Mouse (Mus musculus) layer of hippocampus, adult 9-11 months (tissue): ENCODE measurements around the gene Siva1.
A peak's percentile ranks its signal among the peaks of the same experiment; 100 is the strongest.

Experiments used
- DNase-seq: peaks from one replicate; pipeline ENCODE4 v3.0.0; 2022

The Siva1 gene

DNA sequence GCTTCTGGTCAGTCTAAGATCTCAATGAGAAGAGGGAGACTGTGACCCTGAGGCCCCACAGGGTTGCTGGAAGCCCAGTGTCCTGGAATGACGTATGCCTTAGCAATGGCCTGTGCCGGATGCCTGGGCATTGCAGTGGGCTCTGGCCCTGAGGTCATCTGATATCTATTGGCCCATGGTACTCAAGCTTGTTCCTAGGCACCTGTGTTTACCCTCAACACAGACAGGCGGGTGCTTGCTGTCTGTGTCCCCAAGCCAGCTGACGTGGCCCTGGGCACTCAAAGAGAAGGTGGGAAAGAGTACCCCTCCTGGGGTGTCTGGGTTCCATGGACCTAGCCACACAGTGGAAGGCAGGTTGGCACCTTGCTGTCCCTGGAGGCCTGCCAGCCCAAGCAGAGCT is 18.8 kb upstream of the Siva1 start:
- no peak for DNase-seq

DNA sequence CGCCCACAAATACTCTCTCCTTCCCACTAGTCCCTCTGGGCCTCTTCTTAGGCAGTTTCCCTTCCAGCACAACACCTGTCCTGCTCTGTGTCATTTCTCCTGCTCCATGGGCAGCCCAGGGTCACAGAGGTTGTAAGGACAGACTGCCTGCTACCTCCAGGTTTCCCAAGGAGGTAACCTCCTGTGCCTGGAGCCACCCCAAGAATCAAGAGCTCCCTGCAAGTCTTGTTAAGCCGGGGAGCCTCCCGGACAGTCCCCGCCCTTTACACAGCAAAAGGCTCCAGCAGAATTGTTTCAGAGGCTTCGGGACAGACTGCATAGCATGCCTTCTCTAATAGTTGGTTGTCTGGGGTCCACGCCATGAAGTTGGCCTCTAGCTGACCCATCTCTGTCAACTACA is 18.0 kb upstream of the Siva1 start:
- DNase-seq = no peak

DNA sequence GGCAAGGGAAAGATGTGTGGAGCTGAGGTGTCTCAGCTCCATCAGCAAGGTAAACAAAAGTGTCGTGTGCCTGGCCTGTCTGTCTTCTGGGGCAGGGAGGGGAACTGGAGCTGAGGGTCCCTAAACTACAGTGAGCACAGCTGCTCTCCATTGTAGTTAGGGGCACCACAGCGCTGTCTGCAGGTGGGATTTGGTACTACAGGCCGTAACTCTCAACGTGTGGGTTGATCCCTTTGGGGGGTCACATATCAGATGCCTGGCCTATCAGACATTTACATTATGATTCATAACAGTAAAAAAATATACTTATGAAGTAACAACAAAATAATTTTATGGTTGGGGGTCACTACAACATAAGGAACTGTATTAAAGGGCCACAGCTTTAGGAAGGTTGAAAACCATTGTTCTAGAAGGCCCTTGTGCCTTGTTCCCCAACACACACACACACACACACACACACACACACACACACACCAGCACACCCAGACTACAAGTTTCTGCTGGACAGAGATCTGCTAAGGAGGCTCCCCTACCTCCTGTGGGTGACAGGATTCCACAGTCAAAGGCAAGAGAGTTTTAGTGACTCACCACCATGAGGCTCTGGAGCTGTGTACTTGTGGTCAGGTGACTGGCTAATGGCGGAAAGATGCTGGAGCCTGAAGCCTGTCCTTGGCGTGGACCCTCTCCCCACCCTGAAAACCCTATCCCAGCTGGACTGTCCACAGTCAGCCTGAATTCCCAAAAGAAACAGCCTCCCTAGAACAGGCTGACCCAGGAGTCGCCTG is 17.2 kb upstream of the Siva1 start:
- no peak for DNase-seq

DNA sequence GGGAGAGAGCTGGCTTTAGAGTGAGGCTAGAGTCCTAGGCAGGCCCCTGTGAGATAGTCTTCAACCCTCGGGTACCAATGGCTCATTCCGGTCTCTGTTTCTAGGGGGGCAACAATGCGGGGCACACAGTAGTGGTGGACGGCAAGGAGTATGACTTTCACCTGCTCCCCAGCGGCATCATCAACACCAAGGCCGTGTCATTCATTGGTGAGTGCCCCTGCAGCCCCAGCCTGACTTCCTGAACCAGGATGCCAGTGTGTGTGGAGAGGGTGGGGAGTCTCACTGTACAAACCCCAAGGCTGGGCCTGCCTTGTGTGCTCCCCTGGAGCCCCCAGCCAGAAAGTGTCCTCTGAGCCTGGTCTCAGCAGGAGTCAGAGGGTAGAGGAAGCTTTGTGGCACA is 16.3 kb upstream of the Siva1 start:
- DNase-seq = no peak

DNA sequence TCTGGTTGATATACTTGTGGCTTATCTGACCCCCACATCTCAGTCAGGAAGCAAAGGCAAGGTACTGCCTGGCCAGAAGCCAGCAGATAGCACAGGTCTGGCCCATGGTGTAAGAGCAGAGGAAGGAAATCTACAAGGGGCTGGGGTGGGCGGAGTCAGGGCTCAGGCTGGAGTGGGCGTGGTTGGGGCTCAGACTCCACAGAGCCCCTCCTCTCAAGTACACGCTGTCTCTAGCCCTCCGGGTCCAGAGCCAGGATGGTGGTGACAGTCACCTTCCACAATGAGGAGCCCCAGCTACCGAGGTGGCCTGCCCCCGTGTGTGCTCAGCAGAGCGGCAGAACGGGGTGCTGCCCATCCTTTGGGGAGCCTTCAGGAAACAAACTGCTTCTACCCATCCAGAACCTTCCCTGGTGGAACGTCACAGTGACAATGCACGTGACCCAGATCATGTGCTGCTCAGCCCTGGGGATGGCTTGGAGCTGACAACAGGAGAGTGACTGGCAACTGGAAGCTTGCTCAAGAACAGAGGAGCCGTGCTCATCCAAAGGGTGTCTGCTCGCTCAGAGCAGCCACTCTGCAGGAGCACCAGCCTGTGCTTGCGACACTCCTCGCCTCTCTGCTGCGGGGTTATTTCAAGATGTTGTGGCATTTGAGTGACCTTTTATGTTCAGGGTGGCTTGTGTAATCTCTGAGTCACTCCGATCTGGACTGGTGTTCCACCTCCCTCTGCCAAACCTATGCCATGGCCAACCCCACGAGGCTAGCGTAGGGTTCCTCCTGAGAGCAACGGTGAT is 15.4 kb upstream of the Siva1 start:
- DNase-seq = peak; percentile 86

DNA sequence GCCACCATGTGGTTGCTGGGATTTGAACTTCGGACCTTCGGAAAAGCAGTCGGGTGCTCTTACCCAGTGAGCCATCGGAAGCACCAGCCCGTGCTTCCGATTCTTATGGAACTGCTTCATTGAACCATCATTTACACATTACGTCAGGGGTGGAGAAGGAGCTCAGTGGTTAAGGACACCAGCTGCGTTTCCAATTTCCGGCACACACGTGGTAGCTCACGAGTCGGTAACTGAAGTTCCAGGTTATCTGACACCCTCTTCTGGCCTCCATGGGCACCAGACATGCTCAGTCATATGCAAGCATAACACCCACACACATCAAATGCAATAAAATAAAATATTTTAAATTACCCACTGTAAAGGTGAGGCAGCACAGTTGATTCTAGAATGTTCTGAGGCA is 14.4 kb upstream of the Siva1 start:
- no peak for DNase-seq

DNA sequence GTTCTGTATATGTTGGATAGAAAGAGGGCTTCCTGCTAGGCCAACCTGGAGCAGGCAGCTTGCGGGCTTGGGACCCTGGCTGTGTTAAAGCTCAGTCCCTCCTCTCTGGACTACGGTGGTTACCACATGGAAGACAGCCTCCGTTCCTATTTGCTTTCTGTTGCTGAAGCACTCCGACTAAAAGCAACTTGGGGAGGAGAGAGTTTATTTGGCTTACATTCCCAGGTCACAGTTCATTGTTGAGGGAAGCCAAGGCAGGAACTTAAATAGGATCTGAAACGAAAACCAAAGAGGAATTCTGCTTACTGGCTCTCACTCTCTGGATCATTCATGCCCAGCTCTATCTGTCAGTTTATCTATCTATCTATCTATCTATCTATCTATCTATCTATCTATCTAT is 13.7 kb upstream of the Siva1 start:
- DNase-seq = no peak

DNA sequence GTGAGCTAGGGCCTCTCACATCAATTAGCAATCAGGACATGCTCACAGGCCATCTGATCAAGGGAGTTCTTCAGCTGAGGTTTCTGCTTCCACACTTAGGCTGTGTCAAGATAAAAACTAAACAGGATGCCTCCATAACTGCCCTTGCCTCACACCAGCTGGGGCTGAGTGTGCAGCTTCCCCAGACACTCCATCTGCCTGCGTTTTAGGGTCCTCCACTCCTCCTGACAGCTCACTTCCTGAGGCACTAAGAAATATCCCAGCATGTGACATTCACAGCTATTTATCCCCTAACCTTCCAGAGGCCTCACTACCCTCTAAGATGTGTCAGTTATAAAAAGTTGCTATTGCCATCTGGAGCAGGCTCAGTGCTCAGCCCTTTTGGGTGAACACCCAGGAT is 13.0 kb upstream of the Siva1 start:
- no peak for DNase-seq

DNA sequence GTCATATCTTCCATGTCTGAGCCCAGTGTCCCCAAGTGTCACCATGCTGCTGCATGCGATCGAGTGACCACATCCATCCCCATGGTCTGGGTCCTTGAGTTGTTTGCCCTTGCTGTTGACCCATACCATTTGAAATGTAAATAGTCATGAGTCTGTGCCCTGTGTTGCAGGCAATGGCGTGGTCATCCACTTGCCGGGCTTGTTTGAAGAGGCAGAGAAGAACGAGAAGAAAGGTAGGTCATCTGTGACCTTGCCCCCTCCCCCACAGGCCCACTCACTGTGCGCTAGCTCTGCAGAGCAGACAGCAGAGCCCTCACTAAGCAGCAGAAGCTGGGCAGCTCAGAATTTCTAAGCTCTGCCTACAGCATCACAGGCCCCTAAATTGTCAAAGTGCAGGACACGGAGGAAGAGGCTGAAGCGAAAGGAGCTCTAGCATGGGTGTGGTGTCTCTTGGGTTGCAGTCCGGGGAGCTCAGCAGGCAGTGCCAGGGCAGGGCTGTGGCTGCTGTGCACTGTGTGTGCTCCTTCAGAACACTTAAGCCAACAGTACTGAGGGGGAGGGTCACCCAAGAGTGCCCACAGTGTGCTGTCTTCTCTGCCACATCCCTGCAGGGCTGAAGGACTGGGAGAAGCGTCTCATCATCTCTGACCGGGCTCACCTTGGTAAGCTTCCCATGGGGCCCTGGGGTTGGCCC is 12.2 kb upstream of the Siva1 start:
- DNase-seq = no peak

DNA sequence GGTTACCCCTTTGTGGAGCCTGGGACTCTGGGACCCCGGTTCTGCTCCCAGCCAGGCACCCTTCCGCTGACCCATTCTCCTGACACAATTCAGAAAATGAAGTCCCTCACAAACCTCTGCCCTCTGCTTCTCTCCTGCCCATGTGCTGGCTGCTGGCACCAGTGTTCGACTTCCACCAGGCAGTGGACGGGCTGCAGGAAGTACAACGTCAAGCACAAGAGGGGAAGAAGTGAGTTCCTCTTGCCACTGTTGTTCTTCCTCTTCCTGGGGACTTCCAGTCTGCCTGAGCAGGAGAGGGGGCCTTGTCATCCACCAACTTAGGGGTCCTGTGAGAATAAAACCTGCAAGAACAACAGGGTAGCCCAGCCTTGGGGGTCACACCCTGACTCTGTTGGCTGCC is 11.6 kb upstream of the Siva1 start:
- DNase-seq = no peak

DNA sequence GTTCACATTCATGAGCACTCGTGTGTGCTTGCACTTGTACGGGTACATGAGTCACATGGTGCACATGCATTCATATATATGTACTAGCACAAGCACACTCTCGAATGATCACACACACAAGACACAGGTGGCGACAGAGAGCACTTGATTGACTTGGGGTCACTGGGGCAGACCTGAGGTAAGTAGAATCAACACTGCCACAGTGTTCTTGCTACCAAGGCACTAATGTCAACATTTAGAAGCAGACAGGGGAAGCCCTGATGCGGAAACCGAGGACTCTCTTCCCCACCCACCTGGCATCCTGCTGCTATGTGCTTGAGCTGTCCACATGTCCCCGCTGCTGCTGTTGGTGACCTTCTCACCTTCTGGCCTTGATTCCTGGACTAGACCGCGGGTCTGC is 10.8 kb upstream of the Siva1 start:
- DNase-seq = no peak

DNA sequence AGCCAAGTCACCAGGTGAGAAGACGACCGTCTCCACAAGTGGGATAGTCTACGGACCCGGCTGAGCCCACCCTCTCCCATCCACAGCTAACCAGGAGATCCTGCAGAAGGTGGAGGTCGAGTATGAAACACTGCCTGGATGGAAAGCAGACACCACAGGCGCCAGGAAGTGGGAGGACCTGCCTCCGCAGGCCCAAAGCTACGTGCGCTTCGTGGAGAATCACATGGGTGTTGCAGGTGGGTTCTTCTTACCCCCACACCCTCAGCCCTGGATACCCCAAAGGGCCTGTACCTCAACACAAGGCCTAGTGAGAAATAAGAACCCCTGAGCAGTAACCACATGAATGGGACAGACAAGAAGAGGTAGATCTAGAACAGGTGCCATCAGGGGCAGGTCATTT is 5.0 kb upstream of the Siva1 start:
- no peak for DNase-seq

DNA sequence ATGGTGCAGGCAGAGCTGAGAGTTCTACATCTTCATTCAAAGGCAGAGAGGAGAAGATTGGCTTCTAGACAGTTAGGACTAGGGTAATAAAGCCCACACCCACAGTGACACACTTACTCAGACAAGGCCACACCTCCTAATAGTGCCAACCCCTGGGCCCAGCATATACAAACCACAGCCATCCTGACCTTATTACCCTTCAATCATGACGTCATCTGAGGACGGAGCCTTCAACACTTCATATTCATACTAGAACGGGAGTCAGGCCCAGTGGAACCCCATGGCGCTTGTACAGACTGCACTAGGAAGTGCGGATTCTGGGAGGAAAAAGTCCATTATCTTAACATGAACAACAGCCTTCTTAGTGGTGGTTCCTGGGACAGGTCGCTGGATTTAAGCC is 1.4 kb upstream of the Siva1 start:
- no peak for DNase-seq

DNA sequence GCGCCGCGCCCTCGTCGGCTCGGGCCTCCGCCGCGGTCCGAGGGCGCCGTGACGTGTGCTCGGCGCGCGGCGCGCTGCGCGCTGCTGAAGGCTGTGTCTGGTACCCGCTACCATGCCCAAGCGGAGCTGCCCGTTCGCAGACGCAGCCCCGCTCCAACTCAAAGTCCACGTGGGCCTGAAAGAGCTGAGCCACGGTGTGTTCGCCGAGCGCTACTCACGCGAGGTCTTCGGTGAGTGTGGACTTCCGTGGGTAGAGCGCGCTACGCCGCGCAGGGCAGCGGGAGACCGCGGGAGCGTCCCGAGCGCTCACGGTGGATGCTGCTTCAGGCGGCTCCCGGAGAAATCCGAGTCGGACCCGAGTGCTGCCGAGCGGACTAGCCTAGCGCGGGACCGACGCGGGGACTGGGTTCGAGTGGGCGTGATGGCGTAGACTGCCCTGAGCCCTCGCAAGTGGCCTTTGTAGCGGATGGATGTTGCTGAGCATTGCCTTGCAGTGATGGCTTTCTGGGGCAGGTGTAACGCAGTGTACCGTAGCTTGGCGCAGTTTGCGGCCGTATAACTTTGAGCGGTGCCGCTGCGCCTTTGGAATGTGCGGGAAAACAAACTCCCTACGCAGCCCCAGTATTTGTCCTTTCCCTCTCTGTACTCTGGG is 502 bp downstream of the Siva1 start:
- DNase-seq = no peak

DNA sequence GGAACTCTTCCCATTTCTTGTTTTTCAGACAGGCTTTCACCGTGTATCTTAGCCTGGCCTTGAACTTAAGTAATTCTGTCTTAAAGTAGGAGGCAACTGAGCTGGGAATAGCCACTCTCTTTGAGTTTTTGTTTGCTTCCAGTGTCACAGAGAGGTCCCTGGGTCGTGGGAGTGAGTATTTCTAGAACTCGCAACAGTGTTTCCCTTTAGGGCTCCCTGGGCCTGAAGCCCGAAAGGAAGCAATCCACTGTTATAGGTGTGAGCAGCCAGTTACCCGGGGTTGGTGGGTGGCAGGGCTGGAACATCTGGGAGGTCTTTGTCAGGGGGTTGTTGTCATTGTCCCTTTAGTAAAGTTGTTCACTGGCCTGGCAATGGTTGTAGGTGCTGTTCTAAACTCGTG is 1.7 kb downstream of the Siva1 start:
- no peak for DNase-seq

DNA sequence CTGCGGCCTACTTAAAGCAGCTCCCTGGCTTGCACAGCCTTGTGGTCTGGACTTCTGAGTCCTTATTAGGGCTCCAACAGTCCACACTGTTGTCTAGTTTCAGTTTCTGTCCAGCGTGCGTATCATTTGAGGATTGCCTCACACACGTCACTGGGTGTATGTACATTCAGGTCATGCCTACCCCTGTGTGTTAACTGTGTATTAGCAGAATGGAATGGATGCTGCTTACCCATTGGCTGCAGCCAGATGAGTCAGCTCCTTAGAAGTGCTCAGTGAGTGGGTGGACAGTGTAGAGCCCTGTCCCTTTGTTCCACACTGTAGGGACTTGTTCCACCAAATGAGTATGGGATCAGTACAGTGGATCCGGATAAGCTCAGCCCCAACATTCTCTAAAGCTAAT is 3.6 kb downstream of the Siva1 start:
- no peak for DNase-seq

DNA sequence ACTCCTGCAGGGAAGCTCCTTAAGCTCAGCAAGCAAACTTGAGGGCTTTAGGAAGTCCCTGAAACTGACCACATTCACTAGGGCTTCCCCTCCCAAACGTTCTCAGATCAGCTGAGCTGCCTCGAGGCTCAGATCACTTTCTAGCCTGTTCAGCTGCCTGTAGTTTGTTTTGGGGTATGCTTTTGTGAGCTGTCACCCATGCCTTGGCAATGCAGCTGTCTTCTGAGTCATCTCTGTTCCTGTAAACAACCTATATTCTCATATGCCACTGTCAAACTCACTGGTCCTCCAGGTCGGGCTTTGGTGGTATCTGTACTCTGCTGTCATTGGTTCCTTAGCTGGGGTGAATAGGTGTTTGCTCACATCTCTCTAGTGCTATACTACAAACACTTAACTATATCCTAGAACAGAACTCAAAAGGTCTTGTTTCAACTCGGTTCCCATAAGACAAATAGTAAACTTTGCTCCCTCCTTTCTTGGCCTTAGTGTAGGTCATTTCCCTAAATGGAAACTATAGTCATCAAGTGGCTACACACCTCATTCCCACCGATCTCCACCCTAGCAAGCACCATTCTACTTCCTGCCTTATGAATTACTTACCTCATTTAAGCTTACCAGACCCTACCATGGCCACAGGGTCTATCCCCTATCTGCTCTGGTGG is 7.4 kb downstream of the Siva1 start:
- DNase-seq = no peak

DNA sequence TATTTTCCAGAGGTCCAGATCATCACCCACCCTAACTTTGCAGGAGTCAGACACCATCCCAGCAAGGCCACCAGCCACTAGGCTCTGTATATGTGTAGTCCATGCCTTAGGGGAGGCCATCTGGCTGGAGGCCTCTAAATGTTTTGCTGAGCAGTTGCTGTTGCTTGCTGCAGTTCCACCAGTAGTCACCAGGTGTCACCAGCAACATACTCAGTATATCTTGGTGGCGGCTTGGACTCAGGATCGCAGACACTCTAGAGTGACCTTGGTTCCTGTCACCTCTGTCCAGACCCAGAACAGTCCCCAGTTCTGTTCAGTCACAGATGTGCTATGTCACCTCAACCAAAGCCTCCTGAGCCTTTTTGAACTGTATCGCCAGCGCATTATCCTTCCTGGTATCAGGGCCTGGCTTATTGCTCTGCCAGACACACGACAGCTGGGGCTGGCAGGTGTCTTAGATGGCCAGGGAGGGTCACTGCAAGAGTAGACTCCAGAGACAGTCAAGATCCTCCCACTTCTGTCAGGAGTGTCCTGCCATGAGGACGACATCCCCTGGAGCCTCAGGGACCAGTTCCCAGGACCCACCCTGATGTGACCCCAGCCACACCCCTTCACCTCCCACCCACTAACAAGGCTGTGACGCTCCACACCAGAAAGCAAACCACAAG is 8.8 kb downstream of the Siva1 start:
- DNase-seq = peak; percentile 85

DNA sequence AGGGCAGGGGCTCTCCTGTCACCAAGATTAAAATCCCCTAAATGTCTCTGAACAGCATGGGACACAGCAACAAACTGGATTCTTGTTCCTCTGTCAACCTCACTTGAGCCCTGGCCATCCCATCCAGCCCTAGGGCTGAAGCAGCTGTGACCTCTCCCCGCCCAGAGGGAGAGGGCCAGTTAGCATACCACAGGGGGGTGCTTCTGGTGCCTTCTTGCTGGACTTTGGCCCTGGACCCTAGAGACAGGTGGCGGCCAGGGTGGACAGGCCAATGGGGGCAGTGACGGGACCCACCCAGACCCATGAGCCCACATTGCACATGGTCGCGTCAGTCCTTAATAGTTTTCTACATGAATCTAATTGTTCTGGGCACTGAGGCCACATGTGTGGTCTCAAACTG is 9.6 kb downstream of the Siva1 start:
- DNase-seq = no peak

DNA sequence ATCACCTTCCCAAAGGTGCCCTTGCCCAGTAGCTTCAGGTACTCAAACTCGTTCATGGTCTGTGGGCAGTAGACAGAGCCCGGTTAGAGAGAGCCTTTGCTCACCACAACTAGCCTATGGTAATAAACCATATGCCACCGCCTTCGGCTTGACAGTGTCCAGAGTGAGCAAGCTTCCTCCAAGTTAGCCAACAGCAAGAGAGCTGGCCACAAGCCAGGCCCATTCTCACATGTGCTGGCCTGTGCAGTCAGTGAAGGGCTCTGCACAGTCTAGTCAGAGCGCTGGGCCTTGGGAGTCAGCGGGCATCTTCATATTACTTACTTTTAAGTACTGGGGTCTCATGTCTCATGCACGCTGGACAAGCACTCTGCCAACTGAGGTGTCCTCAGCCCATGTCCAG is 14.1 kb downstream of the Siva1 start:
- DNase-seq = no peak

DNA sequence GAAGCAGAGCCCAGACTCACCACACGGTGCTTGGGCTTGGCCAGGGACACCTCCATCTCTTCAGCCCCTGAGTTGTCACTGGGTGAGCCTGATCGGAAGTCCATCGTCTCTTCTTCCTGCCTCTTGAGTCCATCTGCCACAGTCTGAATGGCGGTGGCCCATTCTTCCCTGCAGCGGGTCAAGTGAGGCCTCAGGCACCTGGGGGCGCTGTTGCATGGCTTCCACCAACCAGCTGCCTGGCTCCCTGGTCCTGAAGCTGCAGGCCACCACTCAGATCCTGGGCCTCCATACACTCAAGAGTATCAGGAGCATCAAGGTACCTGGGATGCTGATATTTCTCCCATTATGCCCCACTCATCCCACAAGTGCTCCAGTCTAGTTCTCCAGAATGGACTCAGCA is 14.6 kb downstream of the Siva1 start:
- DNase-seq = no peak

DNA sequence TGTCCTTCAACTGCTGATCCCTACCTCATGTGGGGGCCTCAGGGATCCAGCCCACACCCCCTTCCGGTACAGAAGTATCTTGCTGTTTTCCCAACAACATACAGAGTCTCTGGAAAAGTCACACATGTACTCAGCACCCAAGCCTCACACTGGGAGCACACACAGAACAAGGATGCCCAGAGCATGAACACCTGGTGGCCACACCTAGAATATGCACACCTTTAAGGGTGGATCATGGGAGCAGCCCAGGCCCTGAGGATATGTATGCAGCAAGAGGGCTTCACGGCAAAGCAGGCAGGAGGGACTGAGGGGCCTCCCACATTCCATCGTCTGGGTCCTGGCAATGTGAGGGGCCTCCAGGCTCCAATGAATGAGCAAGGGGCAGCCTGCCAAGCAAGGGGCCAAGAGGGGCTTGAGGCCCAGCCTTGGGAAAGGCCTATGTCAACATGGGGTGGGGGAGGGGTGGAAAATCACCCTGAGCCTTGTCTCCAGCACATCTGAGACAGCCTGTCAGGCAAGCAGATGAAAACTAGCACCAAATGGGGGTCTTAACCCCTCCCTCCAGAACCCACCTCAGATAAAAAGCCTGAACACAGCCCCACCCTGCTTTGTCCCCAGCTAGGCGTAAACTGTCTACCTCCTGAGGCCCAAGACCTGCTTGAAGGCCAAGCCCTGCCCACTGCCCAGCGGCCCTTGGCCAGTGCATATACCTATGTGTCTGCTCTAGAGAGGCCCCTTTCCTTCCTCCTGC is 16.3 kb downstream of the Siva1 start:
- no peak for DNase-seq
